Mouse (Mus musculus): ENCODE data around the gene Lrrc32. TPM values are rescaled to one million over a fixed set of nuclear protein-coding genes. Genes with fewer than 3 reads are reported as not detected.
A peak's percentile ranks its signal among the peaks of the same experiment; 100 is the strongest.

Lrrc32 gene
- polyA plus RNA-seq, 1 experiment from 2014 or later, result 3.8 TPM

DNA sequence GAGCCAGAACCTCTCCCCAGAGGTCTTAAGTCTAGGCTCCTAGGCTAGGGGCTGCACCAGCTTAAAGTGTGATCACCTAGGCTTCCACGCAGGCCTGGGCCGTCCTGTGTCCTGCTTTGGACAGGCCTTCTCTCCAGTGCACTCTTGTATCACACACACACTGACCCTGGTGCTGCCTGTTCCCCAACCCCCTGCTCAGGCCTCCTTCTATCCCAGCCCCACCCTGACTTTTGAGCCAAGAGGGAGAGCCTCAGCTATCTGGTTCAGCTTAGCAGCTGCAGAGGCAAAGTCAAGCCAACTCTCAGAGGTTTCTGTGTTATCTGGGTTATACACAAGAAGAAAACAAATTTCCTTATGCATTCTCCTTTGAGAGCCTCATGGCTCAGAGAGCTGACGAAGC, 11.4 kb downstream of the Lrrc32 start:
- Histone ChIP-seq H3K4me2 (replicated peaks) (no peak overlapping the region), H3K4me1 (replicated peaks) (peaks cover 25% of the 10 kb centered on the region), H3K4me3 (replicated peaks) (no peak overlapping the region), H3K9me3 (no peaks in the 10 kb centered on the region), H3K27ac (no peak overlapping the region), H3K9ac (replicated peaks) (no peak overlapping the region), H3K36me3 (no peaks in the 10 kb centered on the region), H3K27me3 (no peaks in the 10 kb centered on the region)
- WGBS, result 90% methylated on average over 3 of the region's 3 CpGs
- no peak for ATAC-seq

DNA sequence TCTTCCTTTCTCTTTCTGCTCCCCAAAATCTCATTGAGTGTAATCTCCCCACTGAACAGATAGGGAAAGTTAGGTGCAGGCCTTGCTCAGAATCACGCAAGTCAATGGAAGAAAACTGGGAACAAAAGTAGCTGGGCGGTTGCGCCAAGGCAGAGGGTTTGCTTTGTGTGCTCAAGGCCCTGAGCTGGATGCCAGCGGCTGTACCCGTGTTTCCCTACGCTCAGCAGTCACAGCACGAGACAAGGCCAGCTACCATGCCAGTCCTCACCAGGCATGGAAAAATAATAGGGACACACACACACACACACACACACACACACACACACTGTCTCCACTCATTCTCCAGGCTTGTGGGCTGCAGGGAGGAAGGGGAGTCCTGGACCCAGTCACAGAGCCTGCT, 12.0 kb downstream of the Lrrc32 start:
- Histone ChIP-seq H3K4me3 (replicated peaks) (no peak overlapping the region), H3K9ac (replicated peaks) (no peak overlapping the region), H3K27me3 (no peaks in the 10 kb centered on the region), H3K4me1 (replicated peaks) (peaks cover 30% of the 10 kb centered on the region), H3K27ac (no peak overlapping the region), H3K36me3 (no peaks in the 10 kb centered on the region), H3K9me3 (no peaks in the 10 kb centered on the region), H3K4me2 (replicated peaks) (no peak overlapping the region)
- 94% methylated on average over 7 of the region's 7 CpGs for WGBS
- no peak for ATAC-seq

DNA sequence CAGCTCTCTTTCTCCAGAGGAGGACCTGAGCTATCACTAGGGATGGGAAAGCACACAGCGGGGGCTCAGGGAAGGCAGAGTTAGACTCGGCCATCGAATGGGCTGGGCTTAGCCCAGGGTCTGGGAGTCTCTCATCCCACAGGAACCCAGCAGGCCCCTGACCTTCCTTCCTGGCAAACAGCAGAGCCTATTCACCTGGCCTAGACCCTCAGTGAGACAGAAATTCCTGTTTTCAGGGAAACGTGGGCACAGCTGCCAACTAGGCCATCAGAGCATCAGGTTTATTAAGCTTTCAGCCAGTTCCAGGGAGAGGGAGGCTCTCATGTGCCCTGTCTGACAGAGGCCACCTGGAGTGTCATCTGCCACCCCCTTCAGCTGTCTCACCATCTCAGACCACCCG, 13.8 kb downstream of the Lrrc32 start:
- no peak for ATAC-seq
- Histone ChIP-seq H3K9me3 (no peaks in the 10 kb centered on the region), H3K27ac (no peak overlapping the region), H3K4me1 (replicated peaks) (peaks cover 30% of the 10 kb centered on the region), H3K4me3 (replicated peaks) (no peak overlapping the region), H3K36me3 (no peaks in the 10 kb centered on the region), H3K27me3 (no peaks in the 10 kb centered on the region), H3K4me2 (replicated peaks) (no peak overlapping the region), H3K9ac (replicated peaks) (no peak overlapping the region)
- WGBS, result 31% methylated on average over 5 of the region's 5 CpGs

DNA sequence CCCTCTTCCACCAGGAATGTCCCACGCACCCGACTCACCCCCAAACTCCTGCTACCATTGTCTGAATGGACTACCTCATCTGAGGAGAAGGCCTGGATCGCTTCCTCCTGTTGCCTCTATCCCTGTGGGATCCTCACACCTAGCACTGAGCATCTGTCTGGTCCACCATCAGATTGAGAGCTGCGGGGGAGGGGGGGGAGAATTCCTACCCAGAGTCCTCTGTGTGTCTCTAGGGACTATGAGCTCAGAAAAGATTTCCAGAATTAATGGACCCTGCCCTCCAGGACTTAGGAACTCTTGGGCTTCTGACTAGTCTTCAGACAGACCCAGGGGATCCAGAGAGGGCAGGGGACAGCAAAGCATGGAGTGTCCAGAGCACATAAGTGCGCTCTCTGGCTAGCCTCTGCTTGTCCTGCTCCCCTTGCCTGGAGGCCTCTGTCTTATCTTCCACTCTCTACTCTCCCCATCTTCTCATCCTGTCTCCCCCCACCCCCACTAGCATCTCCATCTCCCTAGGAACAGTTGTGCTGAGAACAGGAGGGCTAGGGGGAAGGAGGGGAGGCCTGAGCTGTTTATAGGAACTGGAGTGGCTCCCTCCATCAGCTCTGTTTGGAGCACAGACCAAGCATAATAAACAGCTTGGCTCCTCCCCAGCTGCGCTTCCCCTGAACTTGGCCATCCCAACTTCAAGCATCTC, 15.0 kb downstream of the Lrrc32 start:
- Histone ChIP-seq H3K9ac (replicated peaks) (no peak overlapping the region), H3K4me1 (replicated peaks) (peaks cover 30% of the 10 kb centered on the region), H3K36me3 (no peaks in the 10 kb centered on the region), H3K27ac (no peak overlapping the region), H3K4me3 (replicated peaks) (no peak overlapping the region), H3K9me3 (no peaks in the 10 kb centered on the region), H3K4me2 (replicated peaks) (no peak overlapping the region), H3K27me3 (no peaks in the 10 kb centered on the region)
- peak; percentile 53 for ATAC-seq
- 75% methylated on average over 6 of the region's 6 CpGs for WGBS

- no peaks in the 10 kb centered on the region for H3K36me3 ChIP-seq
- peaks cover 30% of the 10 kb centered on the region for H3K4me1 ChIP-seq (replicated peaks)
- no peak overlapping the region for H3K4me2 ChIP-seq (replicated peaks)
- H3K9me3 ChIP-seq, result no peaks in the 10 kb centered on the region
- no peak overlapping the region for H3K4me3 ChIP-seq (replicated peaks)
- no peaks in the 10 kb centered on the region for H3K27me3 ChIP-seq
- H3K27ac ChIP-seq, result no peak overlapping the region
- WGBS, result 37% methylated on average over 5 of the region's 5 CpGs
- no peak for ATAC-seq
- H3K9ac ChIP-seq (replicated peaks), result no peak overlapping the region
Observed at GRCm38 (mm10) chr7:98504726-98505314, 15.7 kb downstream of the Lrrc32 start.

DNA sequence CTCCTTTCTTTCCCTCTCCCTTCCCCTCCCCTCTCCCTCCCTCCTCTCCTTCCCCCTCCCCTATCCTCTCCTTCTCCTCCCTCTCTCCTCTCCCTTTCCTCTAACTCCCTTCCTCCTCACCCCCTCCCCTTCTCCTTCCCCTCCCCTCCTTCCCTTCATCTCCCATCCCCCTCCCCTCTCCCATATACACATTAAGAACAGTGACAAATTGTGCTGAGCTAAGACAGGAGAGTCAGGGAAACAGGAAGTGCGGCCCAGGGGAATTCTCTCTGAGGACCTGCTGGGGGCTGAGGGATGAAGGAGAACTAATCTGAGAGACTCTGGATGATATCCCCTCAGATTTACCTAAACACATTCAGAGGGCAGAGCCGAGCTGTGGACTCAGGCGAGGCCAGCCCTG, 16.6 kb downstream of the Lrrc32 start:
- Histone ChIP-seq H3K9me3 (no peaks in the 10 kb centered on the region), H3K9ac (replicated peaks) (no peak overlapping the region), H3K4me3 (replicated peaks) (no peak overlapping the region), H3K4me1 (replicated peaks) (peaks cover 30% of the 10 kb centered on the region), H3K36me3 (no peaks in the 10 kb centered on the region), H3K27ac (no peak overlapping the region), H3K27me3 (no peaks in the 10 kb centered on the region), H3K4me2 (replicated peaks) (no peak overlapping the region)
- no peak for ATAC-seq
- 26% methylated on average over 3 of the region's 3 CpGs for WGBS

GRCm38 (mm10) chr7:98510961-98511958, 22.2 kb downstream of the Lrrc32 start:
- no peak for ATAC-seq
- Histone ChIP-seq H3K9me3 (no peaks in the 10 kb centered on the region), H3K4me2 (replicated peaks) (no peak overlapping the region), H3K36me3 (no peaks in the 10 kb centered on the region), H3K27me3 (no peaks in the 10 kb centered on the region), H3K27ac (no peak overlapping the region), H3K9ac (replicated peaks) (no peak overlapping the region), H3K4me3 (replicated peaks) (no peak overlapping the region), H3K4me1 (replicated peaks) (no peaks in the 10 kb centered on the region)
- WGBS, result 79% methylated on average over 15 of the region's 15 CpGs

DNA sequence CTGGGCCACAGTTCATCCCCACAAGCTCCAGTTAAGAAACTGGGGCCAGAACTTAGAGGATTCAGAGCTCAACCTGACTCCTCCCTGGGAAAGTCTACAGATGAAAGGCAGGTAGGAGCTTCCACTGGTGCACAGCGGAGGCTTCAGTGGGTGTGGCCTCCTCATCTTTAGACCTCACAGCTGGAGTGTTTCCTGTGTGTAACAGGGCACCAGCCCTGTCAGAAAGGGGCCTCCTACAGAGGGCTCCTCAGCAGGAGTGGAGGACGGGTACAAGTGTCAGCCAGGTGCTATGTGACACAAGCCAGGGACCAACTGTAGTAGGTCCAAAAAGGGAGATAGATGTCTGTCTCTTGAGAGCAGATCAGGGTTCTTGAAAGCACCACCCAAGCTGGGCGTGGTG, 24.2 kb downstream of the Lrrc32 start:
- WGBS, result 79% methylated on average over 3 of the region's 3 CpGs
- H3K4me1 ChIP-seq (replicated peaks), result no peaks in the 10 kb centered on the region
- H3K27me3 ChIP-seq, result no peaks in the 10 kb centered on the region
- no peak overlapping the region for H3K27ac ChIP-seq
- no peak overlapping the region for H3K9ac ChIP-seq (replicated peaks)
- no peaks in the 10 kb centered on the region for H3K36me3 ChIP-seq
- no peak for ATAC-seq
- no peak overlapping the region for H3K4me2 ChIP-seq (replicated peaks)
- no peaks in the 10 kb centered on the region for H3K9me3 ChIP-seq
- H3K4me3 ChIP-seq (replicated peaks), result no peak overlapping the region

GRCm38 (mm10) chr7:98522576-98522975, 33.5 kb downstream of the Lrrc32 start:
- Histone ChIP-seq H3K4me1 (replicated peaks) (peaks cover 6% of the 10 kb centered on the region), H3K9me3 (no peaks in the 10 kb centered on the region), H3K9ac (replicated peaks) (no peak overlapping the region), H3K36me3 (no peaks in the 10 kb centered on the region), H3K4me3 (replicated peaks) (no peak overlapping the region), H3K27me3 (no peaks in the 10 kb centered on the region), H3K4me2 (replicated peaks) (no peak overlapping the region), H3K27ac (no peak overlapping the region)
- no peak for ATAC-seq
- WGBS, result 84% methylated on average over 5 of the region's 5 CpGs

DNA sequence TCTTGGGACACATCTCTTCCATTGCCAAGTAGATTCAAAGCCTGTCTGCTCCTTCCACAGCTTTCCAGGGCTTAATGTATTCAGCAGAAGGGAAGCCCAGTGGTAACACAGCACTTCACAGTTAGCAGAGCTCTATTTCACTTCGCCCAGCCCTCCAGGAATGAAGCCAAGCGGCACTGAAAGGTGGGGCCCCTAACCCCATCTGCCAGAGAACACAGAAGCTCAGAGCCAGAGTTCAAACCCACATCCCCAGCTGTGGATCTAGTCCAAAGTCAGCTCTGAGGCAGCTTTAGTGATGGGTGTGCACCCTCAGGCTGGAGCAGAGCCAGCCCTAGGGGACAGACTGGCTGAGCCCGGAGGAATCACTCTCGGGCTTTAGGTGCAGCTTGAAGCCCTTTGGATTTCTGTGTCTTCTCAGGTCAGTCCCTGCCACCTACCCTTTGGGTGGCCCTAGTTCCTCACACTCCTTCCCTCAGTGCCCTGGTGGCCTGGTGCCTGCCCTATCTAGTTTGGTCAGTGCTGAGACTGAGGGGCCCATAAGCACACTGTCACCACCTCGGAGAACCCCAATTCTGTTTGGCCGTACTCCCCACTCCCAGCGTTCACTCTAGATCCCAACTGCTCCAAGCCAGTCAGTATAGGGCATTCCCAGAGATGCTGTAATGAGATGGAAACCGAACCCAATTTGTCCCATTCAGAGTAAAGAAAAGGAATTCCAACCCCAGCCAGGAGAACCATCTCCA, 34.2 kb downstream of the Lrrc32 start:
- Histone ChIP-seq H3K9me3 (no peaks in the 10 kb centered on the region), H3K4me2 (replicated peaks) (no peak overlapping the region), H3K4me1 (replicated peaks) (peaks cover 6% of the 10 kb centered on the region), H3K27ac (no peak overlapping the region), H3K4me3 (replicated peaks) (no peak overlapping the region), H3K27me3 (no peaks in the 10 kb centered on the region), H3K36me3 (no peaks in the 10 kb centered on the region), H3K9ac (replicated peaks) (no peak overlapping the region)
- 83% methylated on average over 8 of the region's 8 CpGs for WGBS
- ATAC-seq, result no peak; the same call in 1 of the 2 replicates

- Histone ChIP-seq H3K9ac (replicated peaks) (no peak overlapping the region), H3K27ac (no peak overlapping the region; the same call in 1 of the 2 replicates), H3K9me3 (no peaks in the 10 kb centered on the region), H3K27me3 (no peaks in the 10 kb centered on the region), H3K36me3 (no peaks in the 10 kb centered on the region), H3K4me1 (replicated peaks) (peaks cover 6% of the 10 kb centered on the region), H3K4me3 (replicated peaks) (no peak overlapping the region), H3K4me2 (replicated peaks) (no peak overlapping the region)
- ATAC-seq, result no peak
- 15% methylated on average over 7 of the region's 7 CpGs for WGBS
Observed at GRCm38 (mm10) chr7:98523813-98524361, 34.8 kb downstream of the Lrrc32 start.

All from midbrain, embryonic 13.5 days (tissue).